Mouse (Mus musculus) cerebellum, adult 2 months (tissue): ENCODE results near the gene Il23r.

ENCODE experiments used
- CTCF ChIP-seq: fragments of 200-500 bp; IDR thresholded peaks from 2 replicates; pipeline ENCODE4 v1.5.1; 2011; ENCODE audit warnings: low read depth, mild to moderate bottlenecking, control low read depth, low read length, moderate library complexity, borderline replicate concordance; ENCODE audit not compliant: insufficient read depth
- POLR2A ChIP-seq: fragments of 200-500 bp; IDR thresholded peaks from 2 replicates; pipeline ENCODE4 v1.6.1; 2011; ENCODE audit warnings: low read length, control low read depth, borderline replicate concordance; ENCODE audit not compliant: insufficient read depth

DNA sequence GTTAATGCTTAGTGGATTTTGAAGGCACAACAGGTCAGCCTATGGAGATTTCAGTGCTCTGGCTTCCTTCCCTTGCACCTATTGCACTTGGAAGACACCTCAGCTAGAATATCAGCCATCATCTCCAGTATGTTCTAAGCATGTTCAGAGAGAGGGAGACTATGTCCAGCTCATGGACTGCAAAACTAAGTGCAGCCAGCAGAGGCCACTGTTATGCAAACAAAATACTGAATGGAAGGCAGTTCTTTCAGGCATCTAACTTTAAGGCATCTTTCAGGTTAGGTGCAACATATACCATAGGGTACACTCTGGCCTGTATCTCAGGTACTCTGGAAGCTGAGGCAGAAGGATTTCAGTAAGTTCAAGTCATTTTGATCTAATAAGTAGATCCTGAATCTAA lies 19.1 kb upstream of the Il23r start:
- TF ChIP-seq CTCF (no peak), POLR2A (no peak)
